Mouse (Mus musculus): Measurements from ENCODE around the gene Acot7. TPM values are rescaled to one million over a fixed set of nuclear protein-coding genes. Genes with fewer than 3 reads are reported as not detected.

Acot7 gene
- polyA plus RNA-seq, 1 experiment from 2014 or later, result 168 TPM

- Histone ChIP-seq H3K27ac (ENCODE audit: low read depth, low read length) (no peak overlapping the region), H3K4me2 (ENCODE audit: low read length) (no peak overlapping the region), H3K9me3 (replicated peaks; ENCODE audit: control insufficient read depth, low read length) (no peaks in the 10 kb centered on the region), H3K27me3 (replicated peaks; ENCODE audit: control insufficient read depth, insufficient read depth, low read length) (no peaks in the 10 kb centered on the region), H3K4me1 (ENCODE audit: control insufficient read depth, insufficient read depth, low read length) (no peaks in the 10 kb centered on the region), H3K9ac (ENCODE audit: low read length) (no peak overlapping the region), H3K36me3 (ENCODE audit: control insufficient read depth, insufficient read depth, low read length) (0 out of 2 replicates have a peak, but pooled peaks cover 5% of the 10 kb centered on the region), H3K4me3 (ENCODE audit: low read depth, low read length) (no peak overlapping the region)
- DNase-seq (ENCODE audit: low spot score) (no peak), ATAC-seq (no peak)
- 84% methylated on average over 6 of the region's 6 CpGs for WGBS
Measured at GRCm38 (mm10) chr4:152250615-152251014, 72.7 kb downstream of the Acot7 start.

GRCm38 (mm10) chr4:152253183-152253759 is 75.3 kb downstream of the Acot7 start:
- H3K4me1 ChIP-seq (ENCODE audit: control insufficient read depth, insufficient read depth, low read length), result no peaks in the 10 kb centered on the region
- 87% methylated on average over 9 of the region's 9 CpGs for WGBS

GRCm38 (mm10) chr4:152257070-152257469 is 79.1 kb downstream of the Acot7 start:
- 0 out of 2 replicates have a peak, but pooled peaks cover 5% of the 10 kb centered on the region for H3K36me3 ChIP-seq (ENCODE audit: control insufficient read depth, insufficient read depth, low read length)
- no peak overlapping the region for H3K4me2 ChIP-seq (ENCODE audit: low read length)
- no peaks in the 10 kb centered on the region for H3K4me1 ChIP-seq (ENCODE audit: control insufficient read depth, insufficient read depth, low read length)
- ATAC-seq (peak; percentile 67; the same call in 1 of the 2 replicates), DNase-seq (ENCODE audit: low spot score) (peak; percentile 76)
- H3K27me3 ChIP-seq (replicated peaks; ENCODE audit: control insufficient read depth, insufficient read depth, low read length), result no peaks in the 10 kb centered on the region
- peak overlapping the region; percentile 14; the same call in 1 of the 2 replicates for H3K27ac ChIP-seq (ENCODE audit: low read depth, low read length)
- H3K9ac ChIP-seq (ENCODE audit: low read length), result no peak overlapping the region
- WGBS, result 52% methylated on average over 6 of the region's 6 CpGs
- H3K4me3 ChIP-seq (ENCODE audit: low read depth, low read length), result no peak overlapping the region
- no peaks in the 10 kb centered on the region for H3K9me3 ChIP-seq (replicated peaks; ENCODE audit: control insufficient read depth, low read length)

More at GRCm38 (mm10) chr4:152253183-152253759, 75.3 kb downstream of the Acot7 start:
- ATAC-seq (no peak), DNase-seq (ENCODE audit: low spot score) (no peak)
- H3K36me3 ChIP-seq (ENCODE audit: control insufficient read depth, insufficient read depth, low read length), result 0 out of 2 replicates have a peak, but pooled peaks cover 5% of the 10 kb centered on the region
- no peak overlapping the region for H3K4me2 ChIP-seq (ENCODE audit: low read length)
- H3K27me3 ChIP-seq (replicated peaks; ENCODE audit: control insufficient read depth, insufficient read depth, low read length), result no peaks in the 10 kb centered on the region
- H3K9ac ChIP-seq (ENCODE audit: low read length), result no peak overlapping the region
- no peaks in the 10 kb centered on the region for H3K9me3 ChIP-seq (replicated peaks; ENCODE audit: control insufficient read depth, low read length)
- H3K27ac ChIP-seq (ENCODE audit: low read depth, low read length), result no peak overlapping the region
- H3K4me3 ChIP-seq (ENCODE audit: low read depth, low read length), result no peak overlapping the region

GRCm38 (mm10) chr4:152260451-152260850 is 82.5 kb downstream of the Acot7 start:
- no peak for ATAC-seq

GRCm38 (mm10) chr4:152262187-152262586 is 84.3 kb downstream of the Acot7 start:
- H3K4me1 ChIP-seq (ENCODE audit: control insufficient read depth, insufficient read depth, low read length), result no peaks in the 10 kb centered on the region
- H3K36me3 ChIP-seq (ENCODE audit: control insufficient read depth, insufficient read depth, low read length), result no peaks in the 10 kb centered on the region
- H3K9ac ChIP-seq (ENCODE audit: low read length), result no peak overlapping the region
- no peak overlapping the region for H3K27ac ChIP-seq (ENCODE audit: low read depth, low read length)
- H3K4me3 ChIP-seq (ENCODE audit: low read depth, low read length), result no peak overlapping the region
- ATAC-seq (no peak), DNase-seq (ENCODE audit: low spot score) (no peak)
- no peaks in the 10 kb centered on the region for H3K9me3 ChIP-seq (replicated peaks; ENCODE audit: control insufficient read depth, low read length)
- no peaks in the 10 kb centered on the region for H3K27me3 ChIP-seq (replicated peaks; ENCODE audit: control insufficient read depth, insufficient read depth, low read length)
- H3K4me2 ChIP-seq (ENCODE audit: low read length), result no peak overlapping the region
- WGBS, result 71% methylated on average over 9 of the region's 9 CpGs

More at GRCm38 (mm10) chr4:152260451-152260850, 82.5 kb downstream of the Acot7 start:
- no peak overlapping the region for H3K4me3 ChIP-seq (ENCODE audit: low read depth, low read length)
- H3K4me2 ChIP-seq (ENCODE audit: low read length), result no peak overlapping the region
- H3K27me3 ChIP-seq (replicated peaks; ENCODE audit: control insufficient read depth, insufficient read depth, low read length), result no peaks in the 10 kb centered on the region
- WGBS, result 97% methylated on average over 8 of the region's 8 CpGs
- H3K4me1 ChIP-seq (ENCODE audit: control insufficient read depth, insufficient read depth, low read length), result no peaks in the 10 kb centered on the region
- H3K27ac ChIP-seq (ENCODE audit: low read depth, low read length), result no peak overlapping the region
- H3K36me3 ChIP-seq (ENCODE audit: control insufficient read depth, insufficient read depth, low read length), result no peaks in the 10 kb centered on the region
- no peaks in the 10 kb centered on the region for H3K9me3 ChIP-seq (replicated peaks; ENCODE audit: control insufficient read depth, low read length)
- DNase-seq (ENCODE audit: low spot score), result no peak
- H3K9ac ChIP-seq (ENCODE audit: low read length), result no peak overlapping the region

GRCm38 (mm10) chr4:152263089-152263488 is 85.2 kb downstream of the Acot7 start:
- Histone ChIP-seq H3K9me3 (replicated peaks; ENCODE audit: control insufficient read depth, low read length) (no peaks in the 10 kb centered on the region), H3K4me3 (ENCODE audit: low read depth, low read length) (no peak overlapping the region), H3K27me3 (replicated peaks; ENCODE audit: control insufficient read depth, insufficient read depth, low read length) (no peaks in the 10 kb centered on the region), H3K4me1 (ENCODE audit: control insufficient read depth, insufficient read depth, low read length) (0 out of 2 replicates have a peak, but pooled peaks cover 3% of the 10 kb centered on the region), H3K27ac (ENCODE audit: low read depth, low read length) (no peak overlapping the region), H3K36me3 (ENCODE audit: control insufficient read depth, insufficient read depth, low read length) (no peaks in the 10 kb centered on the region), H3K4me2 (ENCODE audit: low read length) (no peak overlapping the region), H3K9ac (ENCODE audit: low read length) (no peak overlapping the region)
- 73% methylated on average over 9 of the region's 9 CpGs for WGBS
- DNase-seq (ENCODE audit: low spot score) (no peak), ATAC-seq (no peak)

GRCm38 (mm10) chr4:152263512-152264176 is 85.7 kb downstream of the Acot7 start:
- no peak for DNase-seq (ENCODE audit: low spot score)
- WGBS, result 42% methylated on average over 10 of the region's 10 CpGs
- Histone ChIP-seq H3K4me2 (ENCODE audit: low read length) (no peak overlapping the region), H3K9me3 (replicated peaks; ENCODE audit: control insufficient read depth, low read length) (no peaks in the 10 kb centered on the region), H3K4me3 (ENCODE audit: low read depth, low read length) (no peak overlapping the region), H3K27me3 (replicated peaks; ENCODE audit: control insufficient read depth, insufficient read depth, low read length) (no peaks in the 10 kb centered on the region), H3K36me3 (ENCODE audit: control insufficient read depth, insufficient read depth, low read length) (no peaks in the 10 kb centered on the region), H3K27ac (ENCODE audit: low read depth, low read length) (no peak overlapping the region), H3K9ac (ENCODE audit: low read length) (no peak overlapping the region), H3K4me1 (ENCODE audit: control insufficient read depth, insufficient read depth, low read length) (0 out of 2 replicates have a peak, but pooled peaks cover 3% of the 10 kb centered on the region)
- no peak for ATAC-seq

- WGBS, result 55% methylated on average over 4 of the region's 4 CpGs
- H3K4me1 ChIP-seq (ENCODE audit: control insufficient read depth, insufficient read depth, low read length), result 0 out of 2 replicates have a peak, but pooled peaks cover 3% of the 10 kb centered on the region
- H3K9ac ChIP-seq (ENCODE audit: low read length), result no peak overlapping the region
- DNase-seq (ENCODE audit: low spot score), result no peak
- no peak overlapping the region for H3K27ac ChIP-seq (ENCODE audit: low read depth, low read length)
- ATAC-seq, result no peak
- H3K9me3 ChIP-seq (replicated peaks; ENCODE audit: control insufficient read depth, low read length), result no peaks in the 10 kb centered on the region
- no peak overlapping the region for H3K4me2 ChIP-seq (ENCODE audit: low read length)
- H3K4me3 ChIP-seq (ENCODE audit: low read depth, low read length), result no peak overlapping the region
- H3K27me3 ChIP-seq (replicated peaks; ENCODE audit: control insufficient read depth, insufficient read depth, low read length), result no peaks in the 10 kb centered on the region
- H3K36me3 ChIP-seq (ENCODE audit: control insufficient read depth, insufficient read depth, low read length), result no peaks in the 10 kb centered on the region
Measured at GRCm38 (mm10) chr4:152264177-152264530, 86.2 kb downstream of the Acot7 start.
